Mouse (Mus musculus): ENCODE measurements around the gene Eif4e1b. TPM values are rescaled to one million over a fixed set of nuclear protein-coding genes. Genes with fewer than 3 reads are reported as not detected.

The Eif4e1b gene
- polyA plus RNA-seq (2012; rRNA removed), result not detected in 2 replicates

DNA sequence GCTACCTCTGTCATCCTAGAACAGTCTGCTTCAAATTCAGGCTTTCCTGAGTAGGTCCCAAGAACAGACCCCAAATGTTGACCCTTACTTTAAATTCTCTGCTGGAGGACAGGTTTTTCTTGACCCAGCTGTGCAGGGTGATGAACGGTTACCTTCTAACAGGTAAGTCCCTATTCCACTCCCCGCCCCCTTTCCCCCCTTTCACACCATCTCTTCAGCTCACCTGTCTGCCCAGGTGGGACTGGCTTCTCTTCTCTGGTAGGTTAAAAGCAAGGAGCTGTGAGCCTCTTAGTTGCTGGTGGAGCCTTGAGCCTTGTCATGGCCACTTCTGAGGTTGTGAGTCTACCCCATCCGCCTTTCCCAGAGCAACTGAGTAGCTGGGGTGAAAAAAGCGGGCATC, at the start of gene Eif4e1b:
Gene Eif4e1b (plus strand): TSS at position 301 of the 400 bp plus-strand sequence.
- Histone ChIP-seq H3K27ac (ENCODE audit: control insufficient read depth, insufficient read depth, low read length) (no peak within 1 kb of the TSS), H3K36me3 (ENCODE audit: control insufficient read depth, insufficient read depth, low read length) (no peaks in the 10 kb centered on the region), H3K4me3 (ENCODE audit: control insufficient read depth, insufficient read depth, low read length) (no peak within 1 kb of the TSS), H3K4me1 (replicated peaks; ENCODE audit: control insufficient read depth, insufficient read depth, low read length) (no peaks in the 10 kb centered on the region), H3K27me3 (ENCODE audit: control insufficient read depth, insufficient read depth, low read length) (no peaks in the 10 kb centered on the region)
- 85% methylated on average over 4 of the region's 4 CpGs for WGBS
- DNase-seq, result no peak
- no peak for TF ChIP-seq CTCF (IDR thresholded peaks at IDR 0.05; ENCODE audit: borderline replicate concordance, control insufficient read depth, extremely low read depth, insufficient read depth, low read length, poor library complexity)
- TF ChIP-seq POLR2A (IDR thresholded peaks at IDR 0.05; ENCODE audit: control insufficient read depth, extremely low read depth, insufficient read depth, low read length, poor library complexity), result no peak

DNA sequence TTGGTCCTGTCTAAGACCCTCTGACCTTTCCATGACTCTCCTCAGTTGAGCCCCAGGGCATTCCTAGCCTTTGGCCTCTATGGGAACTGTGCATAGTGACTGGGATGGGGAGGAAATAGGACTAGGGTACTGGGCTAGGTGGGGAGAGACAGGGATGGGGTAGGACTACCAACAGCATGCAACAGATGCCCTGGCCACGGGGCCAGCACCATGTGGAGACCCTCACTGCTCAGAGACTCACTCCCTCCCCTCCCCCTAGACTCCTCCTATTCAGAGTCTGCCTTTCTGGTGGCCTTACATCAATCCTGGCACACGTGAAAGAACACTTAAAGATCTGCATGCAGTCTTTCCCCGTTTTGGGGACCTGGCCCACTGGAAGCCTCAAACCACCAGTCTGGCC, 46.9 kb upstream of the Eif4e1b start:
- WGBS, result 26% methylated on average over 3 of the region's 3 CpGs
- H3K4me3 ChIP-seq (ENCODE audit: control insufficient read depth, insufficient read depth, low read length), result no peak overlapping the region
- H3K4me1 ChIP-seq (replicated peaks; ENCODE audit: control insufficient read depth, insufficient read depth, low read length), result 0 out of 2 replicates have a peak, but pooled peaks cover 5% of the 10 kb centered on the region
- H3K27ac ChIP-seq (ENCODE audit: control insufficient read depth, insufficient read depth, low read length), result no peak overlapping the region
- no peak for DNase-seq
- peaks cover 7% of the 10 kb centered on the region; the same call in 1 of the 2 replicates for H3K27me3 ChIP-seq (ENCODE audit: control insufficient read depth, insufficient read depth, low read length)
- TF ChIP-seq CTCF (IDR thresholded peaks at IDR 0.05; ENCODE audit: borderline replicate concordance, control insufficient read depth, extremely low read depth, insufficient read depth, low read length, poor library complexity) (no peak), POLR2A (IDR thresholded peaks at IDR 0.05; ENCODE audit: control insufficient read depth, extremely low read depth, insufficient read depth, low read length, poor library complexity) (no peak)
- H3K36me3 ChIP-seq (ENCODE audit: control insufficient read depth, insufficient read depth, low read length), result no peaks in the 10 kb centered on the region

DNA sequence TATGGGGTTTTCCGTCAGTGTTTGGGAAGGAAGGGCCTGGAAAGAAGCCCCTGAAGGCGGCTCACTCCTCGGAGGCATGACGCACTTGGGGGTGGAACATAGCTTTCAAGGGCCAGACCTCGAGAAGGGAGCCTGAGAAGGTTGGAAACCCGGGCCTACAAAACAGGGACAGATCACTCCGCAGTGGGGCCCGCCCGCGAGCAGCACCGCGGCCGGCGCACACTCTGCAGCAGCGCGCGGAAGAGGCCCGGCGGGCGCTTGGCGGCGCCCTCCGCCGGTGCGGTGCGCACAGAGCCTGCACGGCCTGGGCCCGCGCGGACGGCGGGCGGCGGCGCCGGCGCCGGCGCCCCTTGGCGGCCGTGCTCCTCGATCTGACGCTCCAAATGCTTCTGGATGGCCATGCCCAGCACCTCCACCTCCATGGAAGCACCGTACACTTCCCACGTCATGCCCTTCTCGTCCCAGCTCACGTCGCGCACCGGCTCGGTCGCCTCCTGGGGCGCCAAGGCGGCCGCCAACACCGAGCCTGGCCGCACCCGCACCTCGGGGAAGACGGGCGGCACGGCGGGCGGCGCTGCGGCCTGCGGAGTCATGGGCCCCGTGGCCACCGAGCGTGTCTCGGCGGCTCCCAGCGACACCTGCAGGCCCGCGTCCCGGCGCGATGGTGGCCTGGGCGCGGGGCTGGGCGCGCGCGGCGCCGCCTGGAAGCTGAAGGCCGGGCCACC, 46.1 kb upstream of the Eif4e1b start:
- no peak for DNase-seq
- no peak overlapping the region for H3K27ac ChIP-seq (ENCODE audit: control insufficient read depth, insufficient read depth, low read length)
- peaks cover 7% of the 10 kb centered on the region; the same call in 1 of the 2 replicates for H3K27me3 ChIP-seq (ENCODE audit: control insufficient read depth, insufficient read depth, low read length)
- no peak overlapping the region for H3K4me3 ChIP-seq (ENCODE audit: control insufficient read depth, insufficient read depth, low read length)
- WGBS, result 7% methylated on average over 87 of the region's 87 CpGs
- H3K4me1 ChIP-seq (replicated peaks; ENCODE audit: control insufficient read depth, insufficient read depth, low read length), result 0 out of 2 replicates have a peak, but pooled peaks cover 5% of the 10 kb centered on the region
- TF ChIP-seq POLR2A (IDR thresholded peaks at IDR 0.05; ENCODE audit: control insufficient read depth, extremely low read depth, insufficient read depth, low read length, poor library complexity) (no peak), CTCF (IDR thresholded peaks at IDR 0.05; ENCODE audit: borderline replicate concordance, control insufficient read depth, extremely low read depth, insufficient read depth, low read length, poor library complexity) (no peak)
- H3K36me3 ChIP-seq (ENCODE audit: control insufficient read depth, insufficient read depth, low read length), result no peaks in the 10 kb centered on the region

DNA sequence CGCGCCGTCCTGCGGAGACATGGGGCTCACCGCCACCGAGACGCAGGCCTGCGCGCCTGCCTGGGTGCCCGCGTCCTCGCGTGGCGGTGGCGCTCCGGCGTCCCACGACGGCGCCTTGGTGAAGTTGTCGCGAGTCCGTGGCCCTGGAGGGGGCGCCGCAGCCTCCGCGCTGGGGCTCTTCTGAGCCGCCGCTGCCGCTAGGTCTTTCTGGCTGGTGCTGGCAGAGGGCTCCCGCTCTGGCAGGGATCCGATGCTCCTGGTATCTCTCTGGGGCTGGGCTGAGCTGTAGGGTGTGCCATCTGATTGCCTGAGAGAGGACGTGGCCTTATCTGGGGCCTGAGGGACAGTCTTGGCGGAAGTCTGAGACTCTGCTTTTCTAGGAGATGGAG, 45.6 kb upstream of the Eif4e1b start:
- no peak overlapping the region for H3K27ac ChIP-seq (ENCODE audit: control insufficient read depth, insufficient read depth, low read length)
- H3K4me1 ChIP-seq (replicated peaks; ENCODE audit: control insufficient read depth, insufficient read depth, low read length), result 0 out of 2 replicates have a peak, but pooled peaks cover 5% of the 10 kb centered on the region
- no peaks in the 10 kb centered on the region for H3K36me3 ChIP-seq (ENCODE audit: control insufficient read depth, insufficient read depth, low read length)
- H3K4me3 ChIP-seq (ENCODE audit: control insufficient read depth, insufficient read depth, low read length), result no peak overlapping the region
- TF ChIP-seq POLR2A (IDR thresholded peaks at IDR 0.05; ENCODE audit: control insufficient read depth, extremely low read depth, insufficient read depth, low read length, poor library complexity) (no peak), CTCF (IDR thresholded peaks at IDR 0.05; ENCODE audit: borderline replicate concordance, control insufficient read depth, extremely low read depth, insufficient read depth, low read length, poor library complexity) (no peak)
- peaks cover 7% of the 10 kb centered on the region; the same call in 1 of the 2 replicates for H3K27me3 ChIP-seq (ENCODE audit: control insufficient read depth, insufficient read depth, low read length)
- 14% methylated on average over 34 of the region's 34 CpGs for WGBS
- no peak for DNase-seq

DNA sequence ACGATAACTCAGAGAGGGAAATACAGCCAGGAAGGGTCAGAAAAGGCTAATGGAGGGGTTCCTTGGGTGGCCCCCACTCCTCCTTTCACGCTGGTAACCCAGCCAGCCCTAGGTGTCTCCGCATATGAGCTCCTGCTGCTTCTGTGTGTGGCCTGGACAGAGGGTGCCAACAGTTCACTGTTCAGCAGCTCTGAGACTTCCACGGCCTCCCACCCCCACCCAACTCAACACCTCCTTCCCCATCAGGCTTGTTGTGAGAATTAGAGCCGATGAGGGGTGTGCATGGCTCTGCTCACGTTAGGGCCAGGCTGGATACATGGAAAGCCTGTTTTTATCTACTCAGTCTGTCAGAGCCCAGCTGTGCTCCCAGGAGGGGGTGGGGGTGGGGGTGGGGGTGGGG, 37.7 kb upstream of the Eif4e1b start:
- Histone ChIP-seq H3K27me3 (ENCODE audit: control insufficient read depth, insufficient read depth, low read length) (peaks cover 7% of the 10 kb centered on the region; the same call in 1 of the 2 replicates), H3K36me3 (ENCODE audit: control insufficient read depth, insufficient read depth, low read length) (no peaks in the 10 kb centered on the region), H3K4me3 (ENCODE audit: control insufficient read depth, insufficient read depth, low read length) (no peak overlapping the region), H3K27ac (ENCODE audit: control insufficient read depth, insufficient read depth, low read length) (no peak overlapping the region), H3K4me1 (replicated peaks; ENCODE audit: control insufficient read depth, insufficient read depth, low read length) (peaks cover 6% of the 10 kb centered on the region)
- no peak for TF ChIP-seq CTCF (IDR thresholded peaks at IDR 0.05; ENCODE audit: borderline replicate concordance, control insufficient read depth, extremely low read depth, insufficient read depth, low read length, poor library complexity)
- TF ChIP-seq POLR2A (IDR thresholded peaks at IDR 0.05; ENCODE audit: control insufficient read depth, extremely low read depth, insufficient read depth, low read length, poor library complexity), result no peak
- WGBS, result 46% methylated on average over 6 of the region's 6 CpGs
- no peak for DNase-seq

DNA sequence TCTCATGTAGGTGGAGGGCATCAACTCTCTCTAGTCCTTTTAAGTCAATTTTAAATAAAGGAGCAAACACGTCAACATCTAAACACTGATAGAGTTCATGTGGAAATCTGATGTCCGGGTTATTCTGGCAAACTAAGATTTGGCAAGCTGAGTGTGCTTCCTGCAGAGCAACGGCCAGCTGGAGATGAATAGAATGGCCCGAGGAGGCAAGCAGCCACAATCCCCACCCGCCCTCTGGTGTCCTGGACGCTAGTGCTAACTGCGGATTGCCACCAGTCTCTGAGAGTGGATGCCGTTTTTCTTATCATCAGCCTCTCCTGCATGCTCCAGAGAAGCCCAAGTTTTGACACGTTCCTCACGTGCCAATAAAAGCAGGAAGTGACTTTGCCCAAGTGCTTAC, 36.9 kb upstream of the Eif4e1b start:
- peaks cover 6% of the 10 kb centered on the region for H3K4me1 ChIP-seq (replicated peaks; ENCODE audit: control insufficient read depth, insufficient read depth, low read length)
- no peak for DNase-seq
- no peak for TF ChIP-seq POLR2A (IDR thresholded peaks at IDR 0.05; ENCODE audit: control insufficient read depth, extremely low read depth, insufficient read depth, low read length, poor library complexity)
- no peak for TF ChIP-seq CTCF (IDR thresholded peaks at IDR 0.05; ENCODE audit: borderline replicate concordance, control insufficient read depth, extremely low read depth, insufficient read depth, low read length, poor library complexity)
- H3K27me3 ChIP-seq (ENCODE audit: control insufficient read depth, insufficient read depth, low read length), result peaks cover 7% of the 10 kb centered on the region; the same call in 1 of the 2 replicates
- H3K4me3 ChIP-seq (ENCODE audit: control insufficient read depth, insufficient read depth, low read length), result no peak overlapping the region
- 53% methylated on average over 10 of the region's 10 CpGs for WGBS
- H3K27ac ChIP-seq (ENCODE audit: control insufficient read depth, insufficient read depth, low read length), result no peak overlapping the region
- H3K36me3 ChIP-seq (ENCODE audit: control insufficient read depth, insufficient read depth, low read length), result no peaks in the 10 kb centered on the region
